Mouse (Mus musculus) neural tube, embryonic 14.5 days (tissue): ENCODE data around the gene Fgfr2. TPM values are rescaled to one million over a fixed set of nuclear protein-coding genes. Genes with fewer than 3 reads are reported as not detected.

Source experiments
- ATAC-seq: fragments of 200-750 bp; cut with Nextera tagmentation; 2 replicates; pipeline ENCODE4 v1.8.0; 2017; ENCODE audit warnings: low read depth, mild to moderate bottlenecking, moderate TSS enrichment, moderate library complexity
- H3K27ac ChIP-seq: fragments of 300-500 bp; sonication (generic); 2 replicates; pipeline ENCODE4 v1.5.1; 2014; ENCODE audit warnings: low read depth, mild to moderate bottlenecking, control low read depth, low read length, moderate library complexity, mixed read lengths
- H3K27me3 ChIP-seq: fragments of 300-500 bp; sonication (generic); 2 replicates; pipeline ENCODE4 v1.6.1; 2014; ENCODE audit warnings: low read length; ENCODE audit not compliant: control insufficient read depth, insufficient read depth
- H3K36me3 ChIP-seq: fragments of 300-500 bp; sonication (generic); 2 replicates; pipeline ENCODE4 v1.6.1; 2014; ENCODE audit warnings: low read length, mixed read lengths; ENCODE audit not compliant: control insufficient read depth, insufficient read depth
- H3K4me1 ChIP-seq: fragments of 300-500 bp; sonication (generic); 2 replicates; pipeline ENCODE4 v1.6.1; 2014; ENCODE audit warnings: low read length; ENCODE audit not compliant: control insufficient read depth, insufficient read depth
- H3K4me2 ChIP-seq: fragments of 300-500 bp; sonication (generic); 2 replicates; pipeline ENCODE4 v1.6.1; 2014; ENCODE audit warnings: mild to moderate bottlenecking, low read depth, low read length, control low read depth
- H3K4me3 ChIP-seq: fragments of 300-500 bp; sonication (generic); 2 replicates; pipeline ENCODE4 v1.5.1; 2014; ENCODE audit warnings: low read depth, low read length, control low read depth, mixed read lengths
- H3K9ac ChIP-seq: fragments of 300-500 bp; sonication (generic); replicated peaks from 2 replicates; pipeline ENCODE4 v1.6.1; 2014; ENCODE audit warnings: low read depth, mild to moderate bottlenecking, control low read depth, low read length, mixed read lengths
- H3K9me3 ChIP-seq: fragments of 300-500 bp; sonication (generic); 2 replicates; pipeline ENCODE4 v1.6.1; 2016; ENCODE audit warnings: low read length; ENCODE audit not compliant: control insufficient read depth
- WGBS: fragments of 180-500 bp; shearing (Covaris S2); extraction: QIAGEN DNeasy Blood & Tissue Kit; methylation state at CpG from one replicate; pipeline ENCODE4 v1.1.7; 2014; 5-methylcytosine and 5-hydroxymethylcytosine counted together
- polyA plus RNA-seq: library from polyadenylated mRNA; unstranded; fragments of >200 nt; fragmentation: Nextera tagmentation; extraction: Ambion mirVana; gene quantifications from 2 replicates; pipeline ENCODE4 v1.2.1, GENCODE M21; 2014

Fgfr2 gene
- polyA plus RNA-seq, 1 experiment from 2014 or later: 28.1 TPM

DNA sequence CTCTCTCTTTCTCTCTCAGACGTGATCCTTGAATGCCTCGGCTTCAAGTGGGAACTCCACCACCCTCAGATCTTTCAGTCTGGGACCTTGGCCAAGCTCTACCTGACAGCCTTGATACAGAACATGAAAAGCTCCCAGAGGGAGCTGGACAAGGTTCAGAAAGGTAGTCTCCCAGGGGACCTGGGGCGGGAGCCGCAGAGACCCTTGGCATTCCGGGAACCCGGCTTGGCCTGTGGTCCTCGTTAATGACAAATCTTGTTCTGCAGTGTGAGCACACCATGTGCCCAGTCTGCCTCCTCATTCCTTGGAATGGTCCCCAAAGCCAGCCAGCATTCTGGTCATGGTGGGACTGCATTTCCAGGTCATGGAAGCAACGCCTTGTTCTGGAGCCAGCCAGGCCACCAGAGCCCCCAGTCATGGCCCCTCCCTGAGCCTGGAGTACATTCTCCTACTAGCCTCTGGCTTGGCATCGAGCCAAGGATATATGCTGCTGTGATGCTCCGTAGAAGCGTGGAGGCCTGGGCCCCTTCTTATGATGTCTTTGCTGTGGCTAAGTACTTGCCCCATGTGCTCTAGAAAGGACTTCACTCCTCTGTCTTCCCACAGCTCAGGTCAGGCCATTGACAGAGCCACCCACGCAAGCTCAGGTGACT, 2337.1 kb downstream of the Fgfr2 start:
- no peak for ATAC-seq
- WGBS: 81% methylated on average over 12 of the region's 12 CpGs
- Histone ChIP-seq H3K4me3 (no peak overlapping the region), H3K4me2 (no peak overlapping the region), H3K36me3 (no peaks in the 10 kb centered on the region), H3K27me3 (no peaks in the 10 kb centered on the region), H3K4me1 (no peaks in the 10 kb centered on the region), H3K9ac (no peak overlapping the region), H3K27ac (no peak overlapping the region), H3K9me3 (no peaks in the 10 kb centered on the region)

DNA sequence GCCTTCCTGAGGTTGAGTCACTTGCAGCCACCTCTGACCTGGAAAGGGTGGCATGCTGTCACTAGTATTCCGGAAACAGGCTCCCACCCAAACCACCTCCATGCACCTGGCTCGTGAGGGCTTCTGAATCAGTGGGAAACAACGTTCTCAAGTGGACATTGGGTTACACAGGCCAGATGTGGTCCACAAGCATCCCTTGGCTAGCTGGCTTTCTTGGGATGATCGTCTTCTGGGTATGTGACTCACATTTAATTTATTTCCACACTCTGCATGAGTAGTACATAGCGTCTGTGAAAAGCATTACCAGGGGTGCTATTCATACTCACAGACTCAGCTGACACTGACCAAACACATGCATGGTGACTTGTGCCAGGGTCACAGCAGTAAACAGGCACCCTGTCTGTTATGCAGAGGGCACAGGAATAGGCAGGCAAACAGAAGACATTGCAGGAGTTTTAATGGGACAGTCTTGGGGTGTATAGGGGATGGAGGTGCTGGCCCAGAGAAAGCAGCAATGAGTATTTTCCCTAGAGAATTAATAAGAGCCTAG, 2340.6 kb downstream of the Fgfr2 start:
- no peak for ATAC-seq
- Histone ChIP-seq H3K4me1 (no peaks in the 10 kb centered on the region), H3K36me3 (no peaks in the 10 kb centered on the region), H3K4me3 (no peak overlapping the region), H3K9ac (no peak overlapping the region), H3K9me3 (no peaks in the 10 kb centered on the region), H3K4me2 (no peak overlapping the region), H3K27me3 (no peaks in the 10 kb centered on the region), H3K27ac (no peak overlapping the region)
- 73% methylated on average over 5 of the region's 5 CpGs for WGBS

DNA sequence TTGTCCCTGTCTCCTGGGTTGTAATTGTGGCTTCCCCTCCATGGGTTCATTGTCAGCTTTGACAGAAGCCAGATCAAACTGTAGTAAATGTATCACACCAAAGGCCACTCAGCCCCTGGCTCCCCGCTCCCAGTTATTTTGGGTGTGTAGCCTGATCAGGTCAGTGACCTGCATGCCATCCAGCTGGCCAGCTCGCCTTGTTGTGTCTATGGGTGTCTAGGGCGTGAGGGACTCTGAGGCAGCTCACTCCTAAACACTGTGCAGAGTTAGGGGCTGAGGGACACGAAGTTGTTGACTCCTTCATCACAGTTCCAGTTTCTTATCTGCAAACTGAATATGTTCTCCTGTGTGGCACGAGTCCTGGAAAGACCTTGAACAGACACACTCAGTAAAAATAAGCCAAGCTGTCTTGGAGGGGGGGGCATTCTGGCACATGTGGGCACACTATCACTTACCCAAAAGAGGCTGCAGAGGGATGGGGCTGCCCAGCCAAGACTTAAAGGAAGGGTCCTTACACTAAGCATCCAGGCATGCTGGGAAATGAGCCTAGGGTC, 2342.2 kb downstream of the Fgfr2 start:
- no peak overlapping the region for H3K4me3 ChIP-seq
- ATAC-seq: no peak
- no peak overlapping the region for H3K4me2 ChIP-seq
- H3K4me1 ChIP-seq: no peaks in the 10 kb centered on the region
- no peak overlapping the region for H3K9ac ChIP-seq
- H3K36me3 ChIP-seq: no peaks in the 10 kb centered on the region
- no peaks in the 10 kb centered on the region for H3K9me3 ChIP-seq
- no peak overlapping the region for H3K27ac ChIP-seq
- no peaks in the 10 kb centered on the region for H3K27me3 ChIP-seq
- 76% methylated on average over 5 of the region's 5 CpGs for whole genome bisulfite sequencing

DNA sequence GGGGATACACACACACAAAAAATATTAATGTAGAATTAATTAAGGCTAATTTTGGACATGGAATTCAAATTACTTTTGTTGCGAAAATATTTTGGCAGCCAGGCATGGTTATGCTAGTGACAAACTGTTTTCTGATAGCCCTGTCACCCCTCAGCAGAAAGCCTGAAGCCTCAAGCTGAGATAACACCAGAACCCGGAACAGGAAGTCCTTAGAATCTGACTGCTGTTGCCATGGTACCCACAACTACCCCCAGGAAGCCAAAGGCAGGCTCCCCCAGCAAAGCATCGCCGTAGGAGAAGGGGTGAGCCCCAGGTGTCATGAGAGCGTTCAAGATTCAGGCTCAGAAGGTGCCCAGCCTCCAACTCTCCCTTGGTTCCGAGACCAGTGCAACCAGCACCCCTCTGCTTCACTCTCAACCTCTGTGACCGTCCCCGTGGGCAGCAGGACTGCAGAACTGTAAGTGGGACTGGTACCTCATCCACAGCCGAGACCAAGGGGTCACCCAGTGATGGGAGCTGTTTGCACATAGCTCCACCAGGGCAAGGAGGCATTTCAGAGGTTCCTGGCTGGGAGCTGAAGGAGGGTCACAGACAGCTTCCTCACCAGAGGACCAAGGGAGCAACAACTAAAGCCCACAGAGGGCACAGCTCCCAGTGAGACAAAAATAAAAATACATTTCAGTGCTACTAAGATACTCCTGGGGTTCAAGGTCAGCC, 2349.1 kb downstream of the Fgfr2 start, which contains the start of gene Btbd16:
TSS of gene Btbd16 (plus strand) at position 156 of the 717 bp plus-strand sequence.
- H3K9me3 ChIP-seq: no peaks in the 10 kb centered on the region
- 60% methylated on average over 9 of the region's 9 CpGs for WGBS
- no peak for ATAC-seq
- H3K9ac ChIP-seq: no peak within 1 kb of the TSS
- no peak within 1 kb of the TSS for H3K4me3 ChIP-seq
- H3K27ac ChIP-seq: no peak within 1 kb of the TSS
- no peaks in the 10 kb centered on the region for H3K36me3 ChIP-seq
- no peaks in the 10 kb centered on the region for H3K27me3 ChIP-seq
- no peaks in the 10 kb centered on the region for H3K4me1 ChIP-seq
- no peak within 1 kb of the TSS for H3K4me2 ChIP-seq

DNA sequence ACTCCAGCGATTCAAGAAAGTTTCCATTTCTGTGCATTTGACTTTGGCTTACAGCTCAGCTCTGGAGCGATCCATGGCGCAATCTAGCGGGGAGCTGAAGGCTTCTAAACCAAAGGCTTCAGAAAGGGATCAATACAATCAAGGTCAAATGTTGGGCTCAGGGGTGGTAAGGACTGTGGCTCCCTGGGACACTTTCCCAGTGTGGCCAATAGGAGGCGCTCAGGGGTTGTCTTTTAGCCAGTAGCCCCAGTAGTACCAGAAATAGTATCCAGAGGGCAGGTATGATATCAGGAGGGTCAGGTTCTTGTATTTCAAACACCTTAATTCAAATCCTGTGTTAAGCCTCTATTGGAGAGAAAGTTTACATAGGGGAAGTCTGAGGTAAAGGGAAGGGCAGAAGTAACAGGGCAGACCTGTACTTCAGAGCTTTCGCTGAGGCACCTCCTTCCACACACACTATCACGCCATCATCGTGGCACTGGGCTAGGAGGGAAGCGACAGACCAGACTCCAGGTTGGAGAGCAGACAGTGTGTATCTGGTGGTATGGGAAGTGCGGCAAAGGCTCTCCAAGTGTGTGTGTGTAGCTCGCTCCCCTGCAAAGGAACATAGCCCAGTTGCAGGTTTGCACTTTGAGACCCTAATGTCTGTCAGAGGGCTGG, 2349.8 kb downstream of the Fgfr2 start:
- Histone ChIP-seq H3K36me3 (no peaks in the 10 kb centered on the region), H3K27me3 (no peaks in the 10 kb centered on the region), H3K9ac (no peak overlapping the region), H3K4me1 (no peaks in the 10 kb centered on the region), H3K9me3 (no peaks in the 10 kb centered on the region), H3K4me3 (no peak overlapping the region), H3K4me2 (no peak overlapping the region), H3K27ac (no peak overlapping the region)
- WGBS: 69% methylated on average over 11 of the region's 11 CpGs
- ATAC-seq: no peak

DNA sequence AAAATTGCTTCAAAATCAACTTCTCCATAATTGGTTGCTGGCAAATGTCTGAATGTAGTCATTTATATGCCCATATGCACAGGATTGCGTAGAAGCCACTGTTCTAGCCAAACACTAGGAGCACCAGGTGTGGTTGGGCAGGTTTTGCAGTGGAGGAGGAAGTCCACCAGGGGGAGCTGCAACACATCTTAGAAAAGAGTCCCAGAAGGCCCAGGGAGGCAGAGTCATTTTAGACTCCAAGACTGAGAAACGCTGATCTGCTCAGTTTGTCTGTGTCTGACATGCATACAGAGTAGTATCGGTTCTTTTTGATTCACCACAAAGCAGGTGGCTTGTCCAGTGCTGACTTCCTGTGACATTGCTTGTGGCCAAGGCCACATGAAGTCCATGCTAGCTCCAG, 2352.4 kb downstream of the Fgfr2 start:
- Histone ChIP-seq H3K4me3 (no peak overlapping the region), H3K36me3 (peaks cover under 1% of the 10 kb centered on the region; the same call in 1 of the 2 replicates), H3K9ac (no peak overlapping the region), H3K4me1 (no peaks in the 10 kb centered on the region), H3K9me3 (no peaks in the 10 kb centered on the region), H3K27me3 (no peaks in the 10 kb centered on the region), H3K4me2 (no peak overlapping the region), H3K27ac (no peak overlapping the region)
- ATAC-seq: no peak; the same call in 1 of the 2 replicates
- WGBS: 26% methylated on average over 3 of the region's 3 CpGs

DNA sequence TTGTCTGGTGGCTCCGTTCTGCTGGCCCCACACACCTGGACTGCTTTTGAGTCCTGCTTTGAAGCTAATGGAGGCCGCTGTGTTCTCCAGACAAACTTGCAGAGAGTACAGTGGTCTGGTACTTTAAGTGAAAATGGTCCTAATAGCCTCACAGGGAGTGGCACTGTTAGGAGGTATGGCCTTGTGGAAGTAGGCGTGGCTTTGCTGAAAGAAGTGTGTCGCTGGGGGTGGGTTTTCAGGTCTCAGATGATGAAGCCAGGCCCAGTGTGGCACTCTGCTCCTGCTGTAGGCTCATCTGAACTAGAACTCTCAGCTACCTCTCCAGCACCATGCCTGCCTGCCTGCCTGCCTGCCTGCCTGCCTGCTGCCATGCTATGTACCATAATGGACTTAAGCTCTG, 2355.0 kb downstream of the Fgfr2 start:
- Histone ChIP-seq H3K9ac (no peak overlapping the region), H3K4me2 (no peak overlapping the region), H3K4me1 (no peaks in the 10 kb centered on the region), H3K36me3 (peaks cover 7% of the 10 kb centered on the region; the same call in 1 of the 2 replicates), H3K27me3 (no peaks in the 10 kb centered on the region), H3K9me3 (no peaks in the 10 kb centered on the region), H3K27ac (no peak overlapping the region), H3K4me3 (no peak overlapping the region)
- 92% methylated on average over 4 of the region's 4 CpGs for WGBS
- ATAC-seq: no peak

DNA sequence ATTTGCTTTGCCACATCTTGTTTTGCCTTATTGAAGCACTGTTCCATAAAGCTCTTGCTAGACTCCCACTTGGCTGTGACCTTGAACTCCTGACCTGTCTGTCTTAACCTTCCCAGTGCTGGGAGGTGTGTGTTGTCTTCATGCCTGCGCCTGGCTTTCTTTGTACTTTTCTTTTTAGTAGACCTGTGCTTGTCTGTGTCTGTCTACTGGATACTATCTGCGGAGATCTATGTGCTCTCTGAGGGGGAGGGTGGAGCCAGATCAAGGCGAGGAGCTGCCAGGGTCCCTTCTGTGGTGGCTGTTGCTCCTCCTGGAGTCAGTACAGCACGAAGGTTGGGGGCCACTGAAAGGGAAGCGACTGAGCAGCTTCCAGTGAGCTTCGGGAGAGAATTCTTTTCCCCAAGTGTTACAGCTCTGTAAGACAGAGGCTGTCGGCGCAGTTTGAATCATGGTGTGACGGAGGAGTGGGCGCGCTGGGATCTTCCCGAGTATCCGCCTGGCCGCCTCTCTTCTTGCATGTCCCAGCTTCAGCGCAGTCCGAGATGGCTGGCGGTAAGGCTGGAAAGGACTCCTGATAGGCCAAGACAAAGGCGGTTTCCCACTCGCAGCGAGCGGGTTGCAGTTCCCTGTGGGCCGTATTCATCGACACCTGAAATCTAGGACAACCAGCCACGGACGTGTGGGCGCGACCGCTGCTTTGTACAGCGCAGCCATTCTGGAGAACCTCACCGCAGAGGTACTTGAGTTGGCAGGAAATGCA, 2356.6 kb downstream of the Fgfr2 start:
- WGBS: 82% methylated on average over 30 of the region's 30 CpGs
- Histone ChIP-seq H3K4me1 (no peaks in the 10 kb centered on the region), H3K27me3 (no peaks in the 10 kb centered on the region), H3K36me3 (peaks cover 7% of the 10 kb centered on the region; the same call in 1 of the 2 replicates), H3K4me2 (no peak overlapping the region), H3K9me3 (no peaks in the 10 kb centered on the region), H3K9ac (no peak overlapping the region), H3K4me3 (no peak overlapping the region), H3K27ac (no peak overlapping the region)
- no peak for ATAC-seq
